Comparison of ENCODE assay signal across 8 mouse cellular contexts in the genomic region with DNA sequence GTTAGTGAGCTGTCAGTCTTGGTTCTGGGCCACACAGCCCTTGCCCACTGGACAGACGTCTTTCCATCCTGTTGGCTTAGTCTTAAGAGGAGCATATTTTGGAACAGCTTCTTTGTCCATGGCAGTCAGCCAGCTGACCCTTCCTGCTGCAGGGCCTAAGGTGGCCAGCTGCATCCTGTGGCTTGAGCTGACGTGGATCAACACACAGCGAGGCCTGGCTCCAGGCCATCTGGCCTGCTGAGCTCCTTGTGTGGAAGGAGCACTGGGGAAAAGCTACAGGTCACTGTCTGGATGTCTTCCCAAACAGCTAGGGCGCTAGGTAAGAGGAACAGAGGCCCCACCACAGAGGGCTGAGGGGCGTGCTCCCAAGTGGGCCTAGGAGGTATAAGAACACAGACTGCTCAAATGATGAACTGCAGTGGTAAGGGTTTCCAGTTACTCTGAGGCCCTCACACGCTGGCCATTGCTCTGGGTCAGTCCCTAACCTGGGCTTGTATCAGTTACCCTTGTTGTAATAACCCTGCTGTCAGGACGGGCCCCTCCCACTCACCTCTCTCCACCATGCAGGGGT.
DNase-seq lines count a peak whose midpoint lies in the region; ATAC-seq lines count a peak whose summit lies in the region.
"Had no signal": no experiment of that assay in that cellular context is flagged by ENCODE, and none has a peak within 500 bp of the region (broad histone marks: within the 10 kb centered on the region; RNA-seq: fewer than 3 reads in every experiment).

No protein-coding gene starts in this region.

- no peaks in the 10 kb centered on the region for H3K36me3 ChIP-seq in embryonic facial prominence, embryonic 15.5 days
- H3K36me3 ChIP-seq in midbrain, embryonic 11.5 days (ENCODE audit: control insufficient read depth, insufficient read depth, low read length), result no peaks in the 10 kb centered on the region
- H3K36me3 ChIP-seq: liver, embryonic 13.5 days had no signal

- no peak overlapping the region for H3K4me3 ChIP-seq in embryonic facial prominence, embryonic 15.5 days (replicated peaks)
- no peak overlapping the region for H3K4me3 ChIP-seq in midbrain, embryonic 11.5 days (ENCODE audit: low read depth, low read length)
- H3K4me3 ChIP-seq: liver, embryonic 13.5 days had no signal

- peak; percentile 20; the same call in 1 of the 2 replicates for ATAC-seq in embryonic facial prominence, embryonic 15.5 days (ENCODE audit: insufficient number of reproducible peaks, low FRiP score, low TSS enrichment, low read depth)
- no peak for ATAC-seq in midbrain, embryonic 11.5 days (ENCODE audit: low FRiP score)

- H3K4me1 ChIP-seq in embryonic facial prominence, embryonic 15.5 days, result peaks cover 8% of the 10 kb centered on the region; the same call in 1 of the 2 replicates
- peaks cover 7% of the 10 kb centered on the region for H3K4me1 ChIP-seq in midbrain, embryonic 11.5 days (ENCODE audit: control insufficient read depth, insufficient read depth, low read length)
- H3K4me1 ChIP-seq: liver, embryonic 13.5 days had no signal

- intact Hi-C loops in heart, postnatal 25 days (cut with DNase I), result no loop called here

- H3K9me3 ChIP-seq in embryonic facial prominence, embryonic 15.5 days (replicated peaks), result no peaks in the 10 kb centered on the region
- H3K9me3 ChIP-seq in midbrain, embryonic 11.5 days (ENCODE audit: control insufficient read depth, low read length), result no peaks in the 10 kb centered on the region
- H3K9me3 ChIP-seq: liver, embryonic 13.5 days had no signal

- DNase-seq in MN1 (ENCODE audit: low spot score), result peak; percentile 89
- DNase-seq in adrenal gland, adult 2 months, result peak; percentile 87
- DNase-seq in heart, postnatal 25 days (ENCODE audit: low spot score), result peak; percentile 79
- DNase-seq in kidney, postnatal 36 days, result peak; percentile 91 to 92
- DNase-seq in midbrain, embryonic 11.5 days (ENCODE audit: low spot score, missing footprints), result no peak
- no peak for DNase-seq in thymus, postnatal 4 days
- DNase-seq: liver, embryonic 13.5 days had no signal

- H3K4me2 ChIP-seq in embryonic facial prominence, embryonic 15.5 days (replicated peaks), result no peak overlapping the region
- H3K4me2 ChIP-seq in midbrain, embryonic 11.5 days, result no peak overlapping the region
- H3K4me2 ChIP-seq: liver, embryonic 13.5 days had no signal

- no peak overlapping the region for H3K27ac ChIP-seq in embryonic facial prominence, embryonic 15.5 days (replicated peaks)
- peak overlapping the region; percentile 40; the same call in 1 of the 2 replicates for H3K27ac ChIP-seq in midbrain, embryonic 11.5 days (ENCODE audit: low read depth, low read length)
- H3K27ac ChIP-seq: liver, embryonic 13.5 days had no signal

- WGBS in embryonic facial prominence, embryonic 15.5 days, result 47% methylated on average over 7 of the region's 7 CpGs
- WGBS in midbrain, embryonic 11.5 days, result 69% methylated on average over 7 of the region's 7 CpGs

- H3K27me3 ChIP-seq in embryonic facial prominence, embryonic 15.5 days, result no peaks in the 10 kb centered on the region
- H3K27me3 ChIP-seq in midbrain, embryonic 11.5 days (ENCODE audit: control insufficient read depth, insufficient read depth, low read length), result no peaks in the 10 kb centered on the region
- H3K27me3 ChIP-seq: liver, embryonic 13.5 days had no signal

- H3K9ac ChIP-seq in embryonic facial prominence, embryonic 15.5 days, result no peak overlapping the region
- no peak overlapping the region for H3K9ac ChIP-seq in midbrain, embryonic 11.5 days (ENCODE audit: low read length)
- H3K9ac ChIP-seq: liver, embryonic 13.5 days had no signal

Comparison
In these comparisons a context has a peak if more than half of its experiments do, and no peak if none do; other contexts are left out.
1. DNase-seq: peak in MN1 (single experiment), adrenal gland, adult 2 months (single experiment), heart, postnatal 25 days (single experiment) and kidney, postnatal 36 days (2 of 2); none in midbrain, embryonic 11.5 days (single experiment) and thymus, postnatal 4 days (single experiment).